Mouse (Mus musculus) adrenal gland, postnatal 10 days (tissue): Measurements from ENCODE around the gene Olfr380. TPM values are rescaled to one million over a fixed set of nuclear protein-coding genes. Genes with fewer than 3 reads are reported as not detected.

Experiments used
- DNase-seq: peaks from one replicate; pipeline ENCODE4 v3.0.0; 2021; ENCODE audit warnings: mixed read lengths
- long read RNA-seq, 2 experiments: library from polyadenylated mRNA; stranded (forward); transcript quantifications; one replicate each; pipeline ENCODE4 v2.0.0; 2021
- total RNA-seq, 2 experiments: library from RNA; stranded (reverse); gene quantifications; 2 replicates each; pipeline ENCODE4 v1.2.3; 2021

The Olfr380 gene
- not detected for total RNA-seq
- long read RNA-seq, experiment 1: 0 reads
- long read RNA-seq, experiment 2: 0 reads

- DNase-seq: no peak
Observed at GRCm38 (mm10) chr11:73457408-73457807, at the start of gene Olfr380. Olfr380 (minus strand) TSS chr11:73457508.

GRCm38 (mm10) chr11:73491503-73491902, 34.2 kb upstream of the Olfr380 start, which contains the start of gene Olfr381:
Olfr381 (minus strand) TSS chr11:73491603.
- DNase-seq: no peak

- no peak for DNase-seq
Observed at GRCm38 (mm10) chr11:73428377-73428776, 28.9 kb downstream of the Olfr380 start, which contains the start of gene Olfr378. Olfr378 (minus strand) TSS chr11:73428477.

Other genes with a start within 250 kb of the Olfr380 start
- gene Trpv1, start 223.2 kb downstream of the Olfr380 start, total RNA-seq: under 1 TPM; 0.15 to 0.24 TPM
- under 1 TPM; 0.12 to 0.15 TPM for gene Trpv3, start 190.1 kb downstream of the Olfr380 start, total RNA-seq
- gene Aspa, start 127.9 kb downstream of the Olfr380 start, total RNA-seq: 10 to 100 TPM; 24.9 to 27.4 TPM
- under 1 TPM in 1 of 2 experiments, not detected in 1; 0.21 TPM for gene Gm49340, start 127.8 kb downstream of the Olfr380 start, total RNA-seq
- 1 to 10 TPM; 4.3 to 4.6 TPM for gene Spata22, start 127.8 kb downstream of the Olfr380 start, total RNA-seq
- under 1 TPM in 1 of 2 experiments, not detected in 1; 0.45 TPM for gene Olfr20, start 106.7 kb downstream of the Olfr380 start, total RNA-seq
- gene Olfr376, start 86.3 kb downstream of the Olfr380 start, total RNA-seq: not detected
- not detected for gene Olfr1, start 57.9 kb downstream of the Olfr380 start, total RNA-seq
- not detected for gene Olfr378, start 29.0 kb downstream of the Olfr380 start, total RNA-seq
- gene Olfr381, start 34.1 kb upstream of the Olfr380 start, total RNA-seq: not detected
- not detected for gene Olfr382, start 59.7 kb upstream of the Olfr380 start, total RNA-seq
- gene Olfr385, start 135.5 kb upstream of the Olfr380 start, total RNA-seq: not detected
- not detected for gene Olfr384, start 141.1 kb upstream of the Olfr380 start, total RNA-seq
- not detected for gene Zfp735, start 231.3 kb upstream of the Olfr380 start, total RNA-seq